Mouse (Mus musculus) limb, embryonic 12.5 days (tissue): Measurements from ENCODE around the gene Rcvrn. TPM values are rescaled to one million over a fixed set of nuclear protein-coding genes. Genes with fewer than 3 reads are reported as not detected.

Experiments used
- ATAC-seq: fragments of 200-750 bp; cut with Nextera tagmentation; 2 replicates; pipeline ENCODE4 v1.8.0; 2017; ENCODE audit warnings: low read depth, moderate TSS enrichment; ENCODE audit not compliant: insufficient number of reproducible peaks, insufficient read depth, low FRiP score, low TSS enrichment
- H3K27ac ChIP-seq: fragments of 300-500 bp; sonication (generic); 2 replicates; pipeline ENCODE4 v1.5.1; 2016; ENCODE audit warnings: mild to moderate bottlenecking, moderate library complexity
- H3K27me3 ChIP-seq: fragments of 300-500 bp; sonication (generic); 2 replicates; pipeline ENCODE4 v1.6.1; 2016; ENCODE audit warnings: mild to moderate bottlenecking, moderate library complexity
- H3K36me3 ChIP-seq: fragments of 300-500 bp; sonication (generic); 2 replicates; pipeline ENCODE4 v1.6.1; 2016; ENCODE audit warnings: mild to moderate bottlenecking, moderate library complexity
- H3K4me1 ChIP-seq: fragments of 300-500 bp; sonication (generic); replicated peaks from 2 replicates; pipeline ENCODE4 v1.6.1; 2016
- H3K4me2 ChIP-seq: fragments of 300-500 bp; sonication (generic); 2 replicates; pipeline ENCODE4 v1.6.1; 2016; ENCODE audit warnings: mild to moderate bottlenecking, moderate library complexity
- H3K4me3 ChIP-seq: fragments of 300-500 bp; sonication (generic); replicated peaks from 2 replicates; pipeline ENCODE4 v1.5.1; 2016; ENCODE audit warnings: mild to moderate bottlenecking
- H3K9ac ChIP-seq: fragments of 300-500 bp; sonication (generic); replicated peaks from 2 replicates; pipeline ENCODE4 v1.6.1; 2016; ENCODE audit warnings: mild to moderate bottlenecking, moderate library complexity
- H3K9me3 ChIP-seq: fragments of 300-500 bp; sonication (generic); 2 replicates; pipeline ENCODE4 v1.6.1; 2016; ENCODE audit warnings: mild to moderate bottlenecking, moderate library complexity
- WGBS: fragments of 180-500 bp; shearing (Covaris S2); methylation state at CpG from one replicate; pipeline ENCODE4 v1.1.7; 2016; 5-methylcytosine and 5-hydroxymethylcytosine counted together
- polyA plus RNA-seq: library from polyadenylated mRNA; unstranded; fragments of >200 nt; fragmentation: Nextera tagmentation; extraction: Ambion mirVana; gene quantifications from 2 replicates; pipeline ENCODE4 v1.2.1, GENCODE M21; 2016

Gene Rcvrn
- polyA plus RNA-seq, 1 experiment from 2014 or later: not detected

DNA sequence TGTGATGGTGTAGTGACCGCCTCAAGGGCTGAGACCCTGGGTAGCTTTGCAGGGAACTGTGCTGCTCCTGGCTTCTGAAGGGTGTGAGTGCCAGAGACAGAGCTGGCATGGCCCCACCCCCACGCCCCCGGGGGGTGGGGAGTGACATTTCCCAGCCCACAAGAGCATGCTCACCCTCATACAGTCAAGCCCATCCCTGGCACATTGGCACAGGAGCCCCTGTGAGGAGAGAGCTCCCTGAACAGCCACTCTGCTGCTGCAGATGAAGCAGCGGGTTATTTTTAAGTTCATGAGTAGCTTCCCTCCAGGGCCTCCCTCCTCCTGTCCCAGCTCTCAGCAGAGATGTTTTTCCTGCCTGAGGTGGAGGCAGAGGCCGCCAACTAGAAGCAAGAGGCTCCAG is 23.0 kb upstream of the Rcvrn start:
- WGBS: 74% methylated on average over 5 of the region's 5 CpGs
- H3K4me2 ChIP-seq: no peak overlapping the region
- no peaks in the 10 kb centered on the region for H3K36me3 ChIP-seq
- H3K9ac ChIP-seq: no peak overlapping the region
- ATAC-seq: no peak
- no peaks in the 10 kb centered on the region for H3K27me3 ChIP-seq
- H3K4me3 ChIP-seq: no peak overlapping the region
- no peaks in the 10 kb centered on the region for H3K9me3 ChIP-seq
- no peak overlapping the region for H3K27ac ChIP-seq
- H3K4me1 ChIP-seq: no peaks in the 10 kb centered on the region

DNA sequence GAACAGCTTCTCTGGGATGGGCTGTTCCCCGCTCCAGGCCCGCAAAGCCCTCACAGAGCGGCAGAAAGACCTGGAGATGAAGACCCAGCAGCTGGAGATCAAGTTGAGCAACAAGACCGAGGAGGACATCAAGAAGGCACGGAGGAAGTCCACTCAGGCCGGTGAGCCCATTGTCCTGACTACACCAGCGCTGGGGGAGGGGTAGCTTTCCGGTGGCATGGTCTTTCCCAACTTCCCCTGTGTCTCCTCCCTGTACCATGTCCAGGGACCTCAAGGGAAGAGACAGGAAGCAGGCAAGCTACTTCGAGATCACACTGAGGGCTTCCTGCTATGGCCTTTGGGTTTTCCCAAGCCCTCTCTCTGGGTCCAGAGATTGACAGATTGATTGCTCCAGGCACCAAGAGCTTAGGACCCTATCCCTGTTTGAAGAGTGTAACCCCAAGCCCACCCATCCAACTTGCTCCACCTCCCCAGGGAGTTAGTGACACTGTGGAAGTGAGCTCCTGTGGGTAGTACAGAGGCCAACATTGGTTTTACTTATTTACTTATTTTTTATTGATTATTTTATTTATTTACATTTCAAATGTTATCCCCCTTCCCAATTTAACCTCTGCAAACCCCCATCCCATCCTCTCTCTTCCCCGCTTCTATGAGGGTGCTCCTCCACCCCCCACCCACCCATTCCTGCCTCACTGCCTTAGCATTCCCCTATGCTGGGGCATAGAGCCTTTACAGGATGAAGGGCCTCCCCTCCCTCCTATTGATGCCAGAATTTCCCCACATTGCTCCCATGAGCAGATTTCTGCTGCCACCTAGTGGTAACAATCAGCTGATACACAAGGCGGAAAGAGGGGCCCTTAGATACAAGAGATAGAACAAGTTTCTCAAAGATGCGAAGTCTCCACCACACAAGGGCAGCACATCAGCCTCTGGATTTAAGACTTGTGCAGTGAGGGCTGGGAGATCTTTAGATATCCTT is 19.3 kb upstream of the Rcvrn start:
- no peak overlapping the region for H3K4me3 ChIP-seq
- no peak overlapping the region for H3K9ac ChIP-seq
- H3K9me3 ChIP-seq: no peaks in the 10 kb centered on the region
- no peak overlapping the region for H3K4me2 ChIP-seq
- no peak for ATAC-seq
- 63% methylated on average over 12 of the region's 12 CpGs for WGBS
- H3K27ac ChIP-seq: no peak overlapping the region
- H3K27me3 ChIP-seq: no peaks in the 10 kb centered on the region
- no peaks in the 10 kb centered on the region for H3K36me3 ChIP-seq
- no peaks in the 10 kb centered on the region for H3K4me1 ChIP-seq

- no peaks in the 10 kb centered on the region for H3K36me3 ChIP-seq
- H3K27ac ChIP-seq: no peak overlapping the region
- ATAC-seq: no peak
- H3K4me2 ChIP-seq: no peak overlapping the region
- 75% methylated on average over 5 of the region's 5 CpGs for WGBS
- H3K4me1 ChIP-seq: no peaks in the 10 kb centered on the region
- no peak overlapping the region for H3K4me3 ChIP-seq
- H3K9me3 ChIP-seq: no peaks in the 10 kb centered on the region
- no peaks in the 10 kb centered on the region for H3K27me3 ChIP-seq
- no peak overlapping the region for H3K9ac ChIP-seq
Observed at GRCm38 (mm10) chr11:67679300-67679699, 15.8 kb upstream of the Rcvrn start.

GRCm38 (mm10) chr11:67679930-67680329 is 15.2 kb upstream of the Rcvrn start:
- H3K4me2 ChIP-seq: no peak overlapping the region
- H3K27ac ChIP-seq: no peak overlapping the region
- no peak for ATAC-seq
- H3K4me3 ChIP-seq: no peak overlapping the region
- H3K36me3 ChIP-seq: no peaks in the 10 kb centered on the region
- H3K9ac ChIP-seq: no peak overlapping the region
- no peaks in the 10 kb centered on the region for H3K27me3 ChIP-seq
- WGBS: 80% methylated on average over 2 of the region's 2 CpGs
- H3K9me3 ChIP-seq: no peaks in the 10 kb centered on the region
- no peaks in the 10 kb centered on the region for H3K4me1 ChIP-seq

GRCm38 (mm10) chr11:67681871-67682270 is 13.3 kb upstream of the Rcvrn start:
- Histone ChIP-seq H3K4me3 (no peak overlapping the region), H3K9me3 (no peaks in the 10 kb centered on the region), H3K27me3 (no peaks in the 10 kb centered on the region), H3K27ac (no peak overlapping the region), H3K36me3 (no peaks in the 10 kb centered on the region), H3K4me2 (no peak overlapping the region), H3K9ac (no peak overlapping the region), H3K4me1 (no peaks in the 10 kb centered on the region)
- WGBS: 82% methylated on average over 3 of the region's 3 CpGs
- no peak for ATAC-seq

GRCm38 (mm10) chr11:67686109-67686508 is 9.0 kb upstream of the Rcvrn start:
- Histone ChIP-seq H3K9ac (no peak overlapping the region), H3K27ac (no peak overlapping the region), H3K4me3 (no peak overlapping the region), H3K9me3 (no peaks in the 10 kb centered on the region), H3K36me3 (no peaks in the 10 kb centered on the region), H3K27me3 (no peaks in the 10 kb centered on the region), H3K4me1 (0 out of 2 replicates have a peak, but pooled peaks cover 3% of the 10 kb centered on the region), H3K4me2 (no peak overlapping the region)
- WGBS: 83% methylated on average over 2 of the region's 2 CpGs
- ATAC-seq: no peak

GRCm38 (mm10) chr11:67712976-67713375 is 17.9 kb downstream of the Rcvrn start:
- H3K9me3 ChIP-seq: no peaks in the 10 kb centered on the region
- no peak overlapping the region for H3K9ac ChIP-seq
- no peak overlapping the region for H3K4me3 ChIP-seq
- 90% methylated on average over 4 of the region's 4 CpGs for WGBS
- H3K4me2 ChIP-seq: no peak overlapping the region
- no peaks in the 10 kb centered on the region for H3K27me3 ChIP-seq
- no peak for ATAC-seq
- H3K27ac ChIP-seq: no peak overlapping the region
- no peaks in the 10 kb centered on the region for H3K4me1 ChIP-seq
- no peaks in the 10 kb centered on the region for H3K36me3 ChIP-seq

DNA sequence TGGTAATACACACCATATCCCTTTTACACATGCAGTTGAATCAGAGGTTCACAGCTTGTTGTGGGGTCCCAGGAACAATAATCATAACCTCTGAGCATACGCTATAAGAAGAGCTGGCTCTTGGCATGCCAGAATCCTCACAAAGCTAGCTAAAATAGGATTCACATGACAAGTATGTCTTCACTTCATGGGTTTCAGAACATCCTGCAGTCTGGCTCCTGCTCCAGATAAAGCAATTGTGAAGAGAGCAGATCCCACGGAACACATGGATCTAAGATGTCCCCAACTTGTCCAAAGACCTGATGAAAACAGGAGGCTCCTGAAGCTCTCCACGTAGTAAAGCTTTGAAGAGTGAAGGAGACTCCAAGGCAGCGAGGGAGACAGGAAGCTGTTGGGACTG is 20.3 kb downstream of the Rcvrn start:
- Histone ChIP-seq H3K4me2 (no peak overlapping the region), H3K27me3 (no peaks in the 10 kb centered on the region), H3K9me3 (no peaks in the 10 kb centered on the region), H3K4me3 (no peak overlapping the region), H3K9ac (no peak overlapping the region), H3K27ac (no peak overlapping the region), H3K36me3 (no peaks in the 10 kb centered on the region), H3K4me1 (no peaks in the 10 kb centered on the region)
- ATAC-seq: no peak
- 80% methylated on average over 4 of the region's 4 CpGs for WGBS

- Histone ChIP-seq H3K9ac (no peak overlapping the region), H3K4me2 (no peak overlapping the region), H3K4me1 (no peaks in the 10 kb centered on the region), H3K36me3 (no peaks in the 10 kb centered on the region), H3K9me3 (no peaks in the 10 kb centered on the region), H3K4me3 (no peak overlapping the region), H3K27ac (no peak overlapping the region), H3K27me3 (no peaks in the 10 kb centered on the region)
- WGBS: 92% methylated on average over 5 of the region's 5 CpGs
- no peak for ATAC-seq
Observed at GRCm38 (mm10) chr11:67721485-67721884, 26.4 kb downstream of the Rcvrn start.

DNA sequence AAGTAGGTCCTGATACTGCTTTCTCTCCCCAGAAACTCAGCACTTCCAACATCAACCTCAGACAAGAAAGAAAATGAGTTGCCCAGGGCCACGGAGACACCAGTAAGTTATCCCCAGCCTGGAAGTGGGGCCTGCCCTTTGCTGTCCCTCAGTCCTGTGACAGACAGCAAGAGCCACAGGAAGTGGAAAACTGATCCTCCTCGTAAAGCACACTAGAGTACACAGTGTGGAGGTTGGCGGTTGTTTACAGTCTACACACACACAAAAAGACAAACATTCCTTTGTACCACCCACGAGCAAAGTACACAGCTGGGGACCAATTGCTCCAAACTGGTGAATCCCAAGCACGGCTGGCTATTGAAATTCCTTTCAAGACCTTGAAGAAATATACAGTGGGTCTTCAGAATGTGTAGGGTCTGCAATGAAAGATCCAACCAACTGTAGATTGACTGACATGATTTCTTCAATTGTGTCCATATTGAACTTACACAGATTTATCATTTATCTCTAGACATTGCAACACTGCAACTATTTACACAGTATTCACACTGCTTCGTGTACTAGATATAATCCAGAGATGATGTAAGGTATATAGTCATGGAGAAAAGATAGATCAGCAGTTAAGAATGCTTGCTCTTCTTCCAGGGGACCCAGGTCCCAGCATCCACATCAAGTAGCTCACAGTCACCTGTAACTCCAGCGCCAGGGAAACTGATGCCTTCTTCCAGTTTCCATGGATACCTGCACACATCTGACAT is 27.5 kb downstream of the Rcvrn start:
- 71% methylated on average over 7 of the region's 7 CpGs for WGBS
- no peaks in the 10 kb centered on the region for H3K9me3 ChIP-seq
- no peak overlapping the region for H3K27ac ChIP-seq
- H3K36me3 ChIP-seq: no peaks in the 10 kb centered on the region
- H3K9ac ChIP-seq: no peak overlapping the region
- H3K4me2 ChIP-seq: no peak overlapping the region
- no peaks in the 10 kb centered on the region for H3K27me3 ChIP-seq
- H3K4me3 ChIP-seq: no peak overlapping the region
- H3K4me1 ChIP-seq: no peaks in the 10 kb centered on the region
- no peak for ATAC-seq

- no peak for ATAC-seq
- WGBS: 70% methylated on average over 8 of the region's 8 CpGs
- no peaks in the 10 kb centered on the region for H3K9me3 ChIP-seq
- no peak overlapping the region for H3K9ac ChIP-seq
- H3K27ac ChIP-seq: no peak overlapping the region
- H3K4me3 ChIP-seq: no peak overlapping the region
- no peaks in the 10 kb centered on the region for H3K4me1 ChIP-seq
- H3K4me2 ChIP-seq: no peak overlapping the region
- H3K36me3 ChIP-seq: no peaks in the 10 kb centered on the region
- no peaks in the 10 kb centered on the region for H3K27me3 ChIP-seq
Observed at GRCm38 (mm10) chr11:67723231-67724013, 28.3 kb downstream of the Rcvrn start.
